In the genomic region with DNA sequence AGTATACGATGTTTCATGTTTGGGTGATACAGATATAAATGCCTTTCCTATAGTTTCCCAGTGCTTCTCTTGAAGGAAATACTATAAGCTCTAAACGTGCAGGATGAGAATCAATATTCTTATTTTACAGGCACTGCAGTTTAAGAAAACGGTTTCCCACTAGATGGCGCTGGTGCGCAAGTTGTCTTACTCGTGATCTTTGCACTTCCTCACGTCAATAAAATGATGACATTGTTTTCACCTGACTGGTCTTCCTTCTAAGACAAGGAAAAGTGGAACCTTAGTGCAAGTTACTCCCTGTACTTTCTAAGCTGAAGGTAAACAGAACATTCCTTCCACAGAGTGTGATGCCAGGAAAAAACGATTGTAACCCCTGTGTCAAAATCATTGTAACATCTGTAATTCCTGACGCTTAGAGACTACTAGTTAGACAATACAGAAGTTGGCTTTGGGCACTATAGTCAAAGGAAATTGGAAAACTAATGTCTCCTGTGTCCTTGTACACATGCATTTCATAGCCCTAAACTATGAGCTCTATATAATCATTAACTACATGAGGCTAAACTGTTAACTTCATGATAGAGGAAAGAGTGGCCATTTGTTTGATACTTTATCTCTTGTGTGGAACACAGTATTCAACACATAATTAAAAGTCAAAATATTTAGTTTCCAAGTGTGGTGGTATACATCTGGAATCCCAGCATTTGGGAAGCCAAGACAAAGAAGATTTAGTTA, we compare ENCODE assay signal across 10 mouse cellular contexts. TPM values are rescaled to one million over a fixed set of nuclear protein-coding genes. Genes with fewer than 3 reads are reported as not detected.
DNase-seq lines count a peak whose midpoint lies in the region; ATAC-seq and TF ChIP-seq lines count a peak whose summit lies in the region.
"Had no signal": no experiment of that assay in that cellular context is flagged by ENCODE, and none has a peak within 500 bp of the region (broad histone marks: within the 10 kb centered on the region; RNA-seq: fewer than 3 reads in every experiment).

No protein-coding gene starts in this region.

- peak; percentile 85 for TF ChIP-seq CTCF in left cerebral cortex, adult 2 months (IDR thresholded peaks at IDR 0.05)
- TF ChIP-seq CTCF in testis, adult 2 months (IDR thresholded peaks at IDR 0.05; ENCODE audit: control insufficient read depth, insufficient read depth, insufficient replicate concordance, low read depth, low read length) = peak; percentile 9; the same call in 1 of the 2 replicates

- no peak overlapping the region for H3K4me2 ChIP-seq in hindbrain, embryonic 12.5 days (replicated peaks)
- H3K4me2 ChIP-seq: embryonic facial prominence, embryonic 12.5 days had no signal

- H3K36me3 ChIP-seq in hindbrain, embryonic 10.5 days = peaks cover 8% of the 10 kb centered on the region; the same call in 1 of the 2 replicates
- H3K36me3 ChIP-seq in hindbrain, embryonic 12.5 days = no peaks in the 10 kb centered on the region
- no peaks in the 10 kb centered on the region; the same call in 1 of the 2 replicates for H3K36me3 ChIP-seq in testis, adult 2 months (ENCODE audit: control insufficient read depth, insufficient read depth, low read length)

- H3K4me1 ChIP-seq in hindbrain, embryonic 10.5 days (replicated peaks) = peaks cover 14% of the 10 kb centered on the region
- peaks cover 8% of the 10 kb centered on the region for H3K4me1 ChIP-seq in hindbrain, embryonic 12.5 days
- H3K4me1 ChIP-seq in testis, adult 2 months (ENCODE audit: control insufficient read depth, insufficient read depth, low read length) = peaks cover 17% of the 10 kb centered on the region

- no peak overlapping the region for H3K27ac ChIP-seq in hindbrain, embryonic 10.5 days
- H3K27ac ChIP-seq in hindbrain, embryonic 12.5 days = no peak overlapping the region
- H3K27ac ChIP-seq in left cerebral cortex, adult 2 months = no peak overlapping the region
- H3K27ac ChIP-seq in testis, adult 2 months (ENCODE audit: control insufficient read depth, insufficient read depth, low read depth, low read length) = no peak overlapping the region
- H3K27ac ChIP-seq: embryonic facial prominence, embryonic 12.5 days had no signal

- WGBS in hindbrain, embryonic 10.5 days = 21% methylated on average over 9 of the region's 9 CpGs
- WGBS in hindbrain, embryonic 12.5 days = 20% methylated on average over 9 of the region's 9 CpGs

- no peak overlapping the region for H3K9ac ChIP-seq in hindbrain, embryonic 12.5 days
- H3K9ac ChIP-seq: embryonic facial prominence, embryonic 12.5 days had no signal

- peak; percentile 76 for DNase-seq in hindbrain, embryonic 10.5 days (ENCODE audit: low spot score)
- peak; percentile 81 to 82 for DNase-seq in adrenal gland, adult 18-20 months (ENCODE audit: low spot score in 2 of 2)
- peak; percentile 93 for DNase-seq in embryo, embryonic 10.5 days (ENCODE audit: low spot score)
- DNase-seq in left cerebral cortex, adult 2 months (ENCODE audit: extremely low spot score in 1 of 2, low spot score in 2 of 2) = peak; percentile 72 to 82

- no peak for ATAC-seq in hindbrain, embryonic 12.5 days (ENCODE audit: low FRiP score)
- ATAC-seq in hematopoietic stem cell, adult 5-6 weeks (replicated peaks in 1 of 2; ENCODE audit: insufficient read depth in 1 of 2, low FRiP score in 2 of 2, low TSS enrichment in 1 of 2, low read depth in 1 of 2, poor library complexity in 2 of 2, severe bottlenecking in 2 of 2) = peak; percentile 30 to 54; a peak in 1 of 4 replicates
- ATAC-seq in monocyte, adult 5-6 weeks (replicated peaks; ENCODE audit: insufficient number of reproducible peaks, low FRiP score, low TSS enrichment, poor library complexity, severe bottlenecking) = 0 out of 2 replicates have a peak, but pooled peaks have one; percentile 34

- TF ChIP-seq POLR2A in testis, adult 2 months (IDR thresholded peaks at IDR 0.05; ENCODE audit: control insufficient read depth, low read depth, low read length) = no peak

- no peak overlapping the region for H3K4me3 ChIP-seq in hindbrain, embryonic 10.5 days
- no peak overlapping the region for H3K4me3 ChIP-seq in hindbrain, embryonic 12.5 days
- H3K4me3 ChIP-seq in left cerebral cortex, adult 2 months = no peak overlapping the region
- no peak overlapping the region for H3K4me3 ChIP-seq in testis, adult 2 months (ENCODE audit: control insufficient read depth, low read depth, low read length)
- H3K4me3 ChIP-seq: embryonic facial prominence, embryonic 12.5 days had no signal

- H3K9me3 ChIP-seq in hindbrain, embryonic 10.5 days = no peaks in the 10 kb centered on the region
- no peaks in the 10 kb centered on the region for H3K9me3 ChIP-seq in hindbrain, embryonic 12.5 days (replicated peaks)
- H3K9me3 ChIP-seq: embryonic facial prominence, embryonic 12.5 days had no signal

- H3K27me3 ChIP-seq in hindbrain, embryonic 10.5 days (ENCODE audit: insufficient read depth, poor library complexity, severe bottlenecking) = no peaks in the 10 kb centered on the region
- H3K27me3 ChIP-seq in hindbrain, embryonic 12.5 days = no peaks in the 10 kb centered on the region
- no peaks in the 10 kb centered on the region for H3K27me3 ChIP-seq in testis, adult 2 months (ENCODE audit: control insufficient read depth, insufficient read depth, low read length)
- H3K27me3 ChIP-seq: embryonic facial prominence, embryonic 12.5 days had no signal

- intact Hi-C loops in left cerebral cortex, adult 2 months (cut with DNase I) = loop anchor here (1.0 to 5.0 kb wide), 3 partner anchors 39 to 251 kb away; a partner anchor contains a TSS

RNA-seq across cellular contexts. Expression of a gene that starts 2.4 kb away (rescaled TPM):
- polyA plus RNA-seq in hindbrain, embryonic 10.5 days (2016; fragmentation: Nextera tagmentation; extraction: Ambion mirVana) = 17.8 and 18.3 TPM in 2 replicates
- 18.4 and 22.0 TPM in 2 replicates for polyA plus RNA-seq in hindbrain, embryonic 12.5 days (2016; fragmentation: Nextera tagmentation; extraction: Ambion mirVana)
- 10 to 100 TPM; 31.2 to 39.7 TPM for total RNA-seq in adrenal gland, adult 18-20 months (2021)
- total RNA-seq in hematopoietic stem cell, adult 5-6 weeks (2017) = 45.6 and 57.5 TPM in 2 replicates
- 10 to 100 TPM; 40.4 to 41.7 TPM for total RNA-seq in left cerebral cortex, adult 2 months (2021)
- total RNA-seq in monocyte, adult 5-6 weeks (2017) = 36.7 to 49.5 TPM (median 49.4 TPM) in 3 replicates
- 5.8 and 5.9 TPM in 2 replicates for polyA plus RNA-seq in testis, adult 2 months (2012; rRNA removed)

RNA-seq across cellular contexts. Expression of a gene that starts 7.1 kb away (rescaled TPM):
- polyA plus RNA-seq in hindbrain, embryonic 10.5 days (2016; fragmentation: Nextera tagmentation; extraction: Ambion mirVana) = not detected in 2 replicates
- 0.51 TPM in 1 of 2 replicates, not detected in the other for polyA plus RNA-seq in hindbrain, embryonic 12.5 days (2016; fragmentation: Nextera tagmentation; extraction: Ambion mirVana)
- total RNA-seq in adrenal gland, adult 18-20 months (2021) = not detected
- not detected in 2 replicates for total RNA-seq in hematopoietic stem cell, adult 5-6 weeks (2017)
- not detected for total RNA-seq in left cerebral cortex, adult 2 months (2021)
- total RNA-seq in monocyte, adult 5-6 weeks (2017) = not detected in 3 replicates
- 57.2 and 69.9 TPM in 2 replicates for polyA plus RNA-seq in testis, adult 2 months (2012; rRNA removed)
- polyA plus RNA-seq: embryonic facial prominence, embryonic 12.5 days; neural tube, embryonic 14.5 days had no signal

RNA-seq across cellular contexts. Expression of a gene that starts 28.8 kb away (rescaled TPM):
- 0.29 and 0.81 TPM in 2 replicates for polyA plus RNA-seq in hindbrain, embryonic 10.5 days (2016; fragmentation: Nextera tagmentation; extraction: Ambion mirVana)
- polyA plus RNA-seq in hindbrain, embryonic 12.5 days (2016; fragmentation: Nextera tagmentation; extraction: Ambion mirVana) = 0.18 and 0.46 TPM in 2 replicates
- under 1 TPM in 1 of 2 experiments, not detected in 1; 0.17 TPM for total RNA-seq in adrenal gland, adult 18-20 months (2021)
- not detected in 2 replicates for total RNA-seq in hematopoietic stem cell, adult 5-6 weeks (2017)
- total RNA-seq in left cerebral cortex, adult 2 months (2021) = 1 to 10 TPM; 4.6 to 5.5 TPM
- total RNA-seq in monocyte, adult 5-6 weeks (2017) = not detected in 3 replicates
- 0.53 and 0.66 TPM in 2 replicates for polyA plus RNA-seq in testis, adult 2 months (2012; rRNA removed)

RNA-seq across cellular contexts. Expression of a gene that starts 39.0 kb away (rescaled TPM):
- 13.8 and 15.4 TPM in 2 replicates for polyA plus RNA-seq in hindbrain, embryonic 10.5 days (2016; fragmentation: Nextera tagmentation; extraction: Ambion mirVana)
- 24.0 and 24.5 TPM in 2 replicates for polyA plus RNA-seq in hindbrain, embryonic 12.5 days (2016; fragmentation: Nextera tagmentation; extraction: Ambion mirVana)
- 10 to 100 TPM; 23.6 to 34.9 TPM for total RNA-seq in adrenal gland, adult 18-20 months (2021)
- not detected in 2 replicates for total RNA-seq in hematopoietic stem cell, adult 5-6 weeks (2017)
- total RNA-seq in left cerebral cortex, adult 2 months (2021) = 10 to 100 TPM; 53.0 to 62.0 TPM
- total RNA-seq in monocyte, adult 5-6 weeks (2017) = 0.19 TPM in 1 of 3 replicates, not detected in the others
- 0.20 and 0.89 TPM in 2 replicates for polyA plus RNA-seq in testis, adult 2 months (2012; rRNA removed)
